Mouse (Mus musculus): ENCODE measurements around the gene Pde4dip. TPM values are rescaled to one million over a fixed set of nuclear protein-coding genes. Genes with fewer than 3 reads are reported as not detected.
A peak's percentile ranks its signal among the peaks of the same experiment; 100 is the strongest.

Pde4dip gene
- polyA plus RNA-seq, 1 experiment from 2014 or later = 62.6 TPM

GRCm38 (mm10) chr3:97811651-97812399 is 76.7 kb downstream of the Pde4dip start:
- Histone ChIP-seq H3K4me3 (replicated peaks) (no peak overlapping the region), H3K36me3 (no peaks in the 10 kb centered on the region), H3K9ac (replicated peaks) (no peak overlapping the region), H3K4me2 (no peak overlapping the region), H3K4me1 (peaks cover 15% of the 10 kb centered on the region), H3K9me3 (replicated peaks) (no peaks in the 10 kb centered on the region), H3K27ac (replicated peaks) (peak overlapping the region; percentile 65), H3K27me3 (replicated peaks) (no peaks in the 10 kb centered on the region)
- WGBS = 18% methylated on average over 7 of the region's 7 CpGs
- peak; percentile 80 for ATAC-seq (ENCODE audit: low FRiP score)

DNA sequence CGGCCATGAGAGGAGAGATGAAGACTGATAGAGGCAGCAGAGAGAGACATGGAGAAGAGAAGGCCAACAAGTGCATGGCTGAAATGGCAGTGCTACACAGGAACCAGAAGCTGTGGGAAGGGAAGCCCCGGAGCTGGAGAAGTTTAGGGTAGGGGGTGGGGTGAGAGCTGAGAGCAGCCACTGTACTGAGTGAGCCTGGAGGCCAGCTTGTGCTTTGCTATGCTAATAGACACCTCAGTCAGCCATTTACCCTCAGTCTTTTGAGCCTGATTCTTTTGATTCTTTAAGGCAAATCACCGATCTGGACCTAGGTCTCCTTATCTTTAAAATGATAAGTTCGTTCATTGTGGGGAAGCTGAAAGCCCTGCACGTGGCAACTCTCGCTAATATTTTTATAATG is 77.3 kb downstream of the Pde4dip start:
- Histone ChIP-seq H3K27ac (replicated peaks) (peak overlapping the region; percentile 37), H3K4me2 (no peak overlapping the region), H3K9me3 (replicated peaks) (no peaks in the 10 kb centered on the region), H3K4me3 (replicated peaks) (no peak overlapping the region), H3K27me3 (replicated peaks) (no peaks in the 10 kb centered on the region), H3K36me3 (no peaks in the 10 kb centered on the region), H3K4me1 (peaks cover 15% of the 10 kb centered on the region), H3K9ac (replicated peaks) (no peak overlapping the region)
- WGBS = 20% methylated on average over 6 of the region's 6 CpGs
- no peak for ATAC-seq (ENCODE audit: low FRiP score)

GRCm38 (mm10) chr3:97810334-97810733 is 78.2 kb downstream of the Pde4dip start:
- peaks cover 15% of the 10 kb centered on the region for H3K4me1 ChIP-seq
- no peaks in the 10 kb centered on the region for H3K9me3 ChIP-seq (replicated peaks)
- H3K27me3 ChIP-seq (replicated peaks) = no peaks in the 10 kb centered on the region
- no peak overlapping the region for H3K4me3 ChIP-seq (replicated peaks)
- no peak for ATAC-seq (ENCODE audit: low FRiP score)
- H3K36me3 ChIP-seq = no peaks in the 10 kb centered on the region
- WGBS = 90% methylated on average over 2 of the region's 2 CpGs
- H3K9ac ChIP-seq (replicated peaks) = no peak overlapping the region
- H3K27ac ChIP-seq (replicated peaks) = no peak overlapping the region
- H3K4me2 ChIP-seq = no peak overlapping the region

DNA sequence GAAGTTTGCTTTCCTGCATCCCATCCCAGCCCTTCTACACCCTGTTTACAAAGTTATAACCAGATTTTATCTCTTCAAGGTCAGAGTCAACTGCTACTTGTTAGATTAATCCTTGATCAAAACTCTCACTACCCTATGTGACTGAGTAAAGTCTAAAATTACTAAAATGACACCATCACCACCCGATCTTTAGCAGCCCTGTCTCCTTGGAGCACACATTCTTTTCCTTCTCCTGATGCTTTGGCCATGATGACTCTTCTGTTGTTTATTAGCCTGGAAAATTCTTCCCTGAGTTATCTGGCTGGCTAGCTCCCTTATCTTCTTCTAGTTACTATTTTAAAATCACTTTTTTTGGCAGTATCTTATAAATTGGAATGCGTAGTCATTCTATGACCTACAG is 82.9 kb downstream of the Pde4dip start:
- no peak overlapping the region for H3K4me3 ChIP-seq (replicated peaks)
- no peaks in the 10 kb centered on the region for H3K27me3 ChIP-seq (replicated peaks)
- WGBS = 95% methylated on average over 2 of the region's 2 CpGs
- no peaks in the 10 kb centered on the region for H3K36me3 ChIP-seq
- peaks cover 4% of the 10 kb centered on the region; the same call in 1 of the 2 replicates for H3K4me1 ChIP-seq
- no peaks in the 10 kb centered on the region for H3K9me3 ChIP-seq (replicated peaks)
- H3K4me2 ChIP-seq = no peak overlapping the region
- no peak for ATAC-seq (ENCODE audit: low FRiP score)
- H3K27ac ChIP-seq (replicated peaks) = no peak overlapping the region
- no peak overlapping the region for H3K9ac ChIP-seq (replicated peaks)

GRCm38 (mm10) chr3:97803675-97804074 is 84.8 kb downstream of the Pde4dip start:
- Histone ChIP-seq H3K4me1 (peaks cover 4% of the 10 kb centered on the region; the same call in 1 of the 2 replicates), H3K4me2 (no peak overlapping the region), H3K36me3 (no peaks in the 10 kb centered on the region), H3K9ac (replicated peaks) (no peak overlapping the region), H3K9me3 (replicated peaks) (no peaks in the 10 kb centered on the region), H3K27me3 (replicated peaks) (no peaks in the 10 kb centered on the region), H3K4me3 (replicated peaks) (no peak overlapping the region), H3K27ac (replicated peaks) (no peak overlapping the region)
- no peak for ATAC-seq (ENCODE audit: low FRiP score)
- WGBS = 58% methylated on average over 3 of the region's 3 CpGs

DNA sequence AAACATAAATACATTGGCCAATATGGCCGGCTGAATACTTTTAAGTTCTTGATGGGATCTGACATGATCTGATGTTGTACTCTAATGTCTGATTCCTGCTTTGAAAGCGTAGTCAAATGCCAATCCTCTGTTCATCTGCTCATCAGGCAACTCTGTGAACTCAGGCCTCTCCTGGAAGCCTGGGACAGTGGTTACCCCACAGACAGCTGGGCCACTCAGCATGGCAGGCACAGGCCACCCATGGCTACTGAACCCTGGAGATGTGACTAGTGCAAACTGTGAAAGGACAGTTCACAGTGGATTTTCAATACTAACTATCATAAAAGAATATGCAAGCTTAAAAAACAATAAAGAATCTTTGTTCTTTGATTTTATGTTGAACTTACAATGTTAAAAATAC is 85.6 kb downstream of the Pde4dip start:
- Histone ChIP-seq H3K9ac (replicated peaks) (no peak overlapping the region), H3K36me3 (no peaks in the 10 kb centered on the region), H3K27me3 (replicated peaks) (no peaks in the 10 kb centered on the region), H3K27ac (replicated peaks) (no peak overlapping the region), H3K4me3 (replicated peaks) (no peak overlapping the region), H3K9me3 (replicated peaks) (no peaks in the 10 kb centered on the region), H3K4me2 (no peak overlapping the region), H3K4me1 (peaks cover 4% of the 10 kb centered on the region; the same call in 1 of the 2 replicates)
- 91% methylated on average over 2 of the region's 2 CpGs for WGBS
- ATAC-seq (ENCODE audit: low FRiP score) = no peak

DNA sequence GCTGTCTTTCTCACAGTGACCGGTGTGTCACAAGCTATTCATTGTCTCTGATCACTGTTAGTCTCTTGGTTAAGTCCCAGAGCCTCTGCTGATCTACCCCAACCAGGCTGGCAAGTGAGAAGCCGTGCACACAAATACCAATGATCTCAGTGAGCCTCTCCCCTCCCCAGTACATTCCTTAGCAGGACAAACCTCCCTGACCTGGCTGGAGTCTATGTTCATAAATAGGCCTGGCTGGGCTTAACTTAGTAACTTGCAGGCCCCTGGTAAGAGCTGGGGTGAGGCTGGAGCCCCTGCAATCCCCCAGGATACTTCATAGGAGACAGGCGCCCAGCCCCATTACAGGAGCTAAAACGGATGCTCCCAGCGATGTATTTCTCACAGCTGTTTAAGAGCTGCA is 86.2 kb downstream of the Pde4dip start:
- no peak for ATAC-seq (ENCODE audit: low FRiP score)
- Histone ChIP-seq H3K27me3 (replicated peaks) (no peaks in the 10 kb centered on the region), H3K36me3 (no peaks in the 10 kb centered on the region), H3K9me3 (replicated peaks) (no peaks in the 10 kb centered on the region), H3K27ac (replicated peaks) (no peak overlapping the region), H3K4me1 (peaks cover 4% of the 10 kb centered on the region; the same call in 1 of the 2 replicates), H3K9ac (replicated peaks) (no peak overlapping the region), H3K4me2 (no peak overlapping the region), H3K4me3 (replicated peaks) (no peak overlapping the region)
- WGBS = 77% methylated on average over 5 of the region's 5 CpGs

DNA sequence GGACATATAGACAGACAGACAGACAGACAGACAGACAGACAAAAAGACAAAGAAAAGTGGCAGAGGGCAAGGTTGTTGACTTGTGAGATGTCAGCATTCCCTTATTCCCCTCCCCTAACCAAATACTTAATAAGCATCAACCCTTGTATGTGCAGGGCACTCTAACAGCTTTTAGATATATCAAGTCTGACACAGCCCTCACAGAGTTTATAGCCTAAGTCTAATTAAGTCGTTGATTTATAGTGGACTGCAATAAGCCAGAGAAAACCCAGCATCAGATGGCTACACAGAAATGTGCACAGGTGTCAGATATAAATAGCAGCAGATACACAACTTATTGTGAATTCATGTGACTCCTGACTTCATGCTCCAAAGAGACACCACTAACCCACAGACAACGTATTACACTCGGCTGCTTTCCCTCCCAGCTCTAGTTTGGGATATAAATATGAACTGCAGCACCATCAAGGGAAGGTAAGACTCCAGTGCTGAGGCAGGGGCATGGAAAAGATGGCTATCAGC is 87.3 kb downstream of the Pde4dip start:
- Histone ChIP-seq H3K9me3 (replicated peaks) (no peaks in the 10 kb centered on the region), H3K27ac (replicated peaks) (no peak overlapping the region), H3K4me3 (replicated peaks) (no peak overlapping the region), H3K9ac (replicated peaks) (no peak overlapping the region), H3K36me3 (no peaks in the 10 kb centered on the region), H3K4me2 (no peak overlapping the region), H3K4me1 (peaks cover 4% of the 10 kb centered on the region; the same call in 1 of the 2 replicates), H3K27me3 (replicated peaks) (no peaks in the 10 kb centered on the region)
- peak; percentile 24; the same call in 1 of the 2 replicates for ATAC-seq (ENCODE audit: low FRiP score)
- WGBS = 58% methylated on average over 3 of the region's 3 CpGs

DNA sequence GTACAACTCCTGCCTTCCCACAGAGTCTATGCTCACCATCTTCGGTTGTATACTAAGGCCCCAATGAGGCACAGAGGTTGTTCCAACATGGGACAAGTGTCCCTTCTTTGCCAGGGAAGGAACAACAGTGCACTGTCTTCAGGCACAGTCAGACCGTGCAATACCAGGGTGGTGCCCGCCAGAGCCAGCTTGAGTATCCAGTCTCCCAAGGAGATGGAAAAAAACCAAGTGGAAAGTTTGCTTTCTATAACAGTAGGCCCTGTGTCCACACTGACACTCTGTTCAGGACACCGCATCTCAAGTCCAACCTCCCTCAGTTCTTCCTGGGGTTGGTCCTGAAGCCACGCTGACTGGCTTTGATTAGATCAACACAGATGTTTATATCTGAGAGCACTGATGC is 87.8 kb downstream of the Pde4dip start:
- H3K4me2 ChIP-seq = no peak overlapping the region
- ATAC-seq (ENCODE audit: low FRiP score) = no peak
- no peak overlapping the region for H3K27ac ChIP-seq (replicated peaks)
- H3K9me3 ChIP-seq (replicated peaks) = no peaks in the 10 kb centered on the region
- H3K4me3 ChIP-seq (replicated peaks) = no peak overlapping the region
- 85% methylated on average over 5 of the region's 5 CpGs for WGBS
- H3K4me1 ChIP-seq = peaks cover 4% of the 10 kb centered on the region; the same call in 1 of the 2 replicates
- H3K27me3 ChIP-seq (replicated peaks) = no peaks in the 10 kb centered on the region
- no peaks in the 10 kb centered on the region for H3K36me3 ChIP-seq
- H3K9ac ChIP-seq (replicated peaks) = no peak overlapping the region

DNA sequence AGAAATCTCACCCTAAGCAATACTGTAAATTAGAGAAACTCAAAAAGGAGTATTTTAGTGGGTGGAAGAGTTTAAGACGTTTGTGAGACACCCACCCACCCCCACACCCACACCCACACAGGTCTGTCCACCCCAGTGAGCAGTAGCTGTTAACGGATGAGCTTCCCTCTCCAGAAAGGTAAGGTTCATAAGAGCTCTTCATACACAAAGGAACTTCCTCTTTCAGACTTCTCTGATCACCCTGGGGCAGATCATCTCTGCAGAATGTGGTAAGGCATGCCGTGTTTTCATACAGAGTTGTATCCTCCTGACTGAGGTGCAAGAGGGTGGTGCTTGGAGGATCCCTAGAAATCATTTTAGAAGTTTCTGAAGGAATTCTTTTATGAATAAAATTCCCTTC is 88.5 kb downstream of the Pde4dip start:
- Histone ChIP-seq H3K36me3 (no peaks in the 10 kb centered on the region), H3K27me3 (replicated peaks) (no peaks in the 10 kb centered on the region), H3K4me1 (peaks cover 4% of the 10 kb centered on the region; the same call in 1 of the 2 replicates), H3K4me2 (no peak overlapping the region), H3K4me3 (replicated peaks) (no peak overlapping the region), H3K9ac (replicated peaks) (no peak overlapping the region), H3K9me3 (replicated peaks) (no peaks in the 10 kb centered on the region), H3K27ac (replicated peaks) (no peak overlapping the region)
- no peak for ATAC-seq (ENCODE audit: low FRiP score)
- WGBS = 82% methylated on average over 3 of the region's 3 CpGs

- Histone ChIP-seq H3K4me2 (no peak overlapping the region), H3K4me3 (replicated peaks) (no peak overlapping the region), H3K4me1 (peaks cover 4% of the 10 kb centered on the region; the same call in 1 of the 2 replicates), H3K27me3 (replicated peaks) (no peaks in the 10 kb centered on the region), H3K27ac (replicated peaks) (no peak overlapping the region), H3K36me3 (no peaks in the 10 kb centered on the region), H3K9ac (replicated peaks) (no peak overlapping the region), H3K9me3 (replicated peaks) (no peaks in the 10 kb centered on the region)
- ATAC-seq (ENCODE audit: low FRiP score) = no peak
- WGBS = 78% methylated on average over 3 of the region's 3 CpGs
These were observed 89.2 kb downstream of the Pde4dip start for GRCm38 (mm10) chr3:97799267-97799666.

- H3K4me2 ChIP-seq = no peak overlapping the region
- ATAC-seq (ENCODE audit: low FRiP score) = no peak
- 75% methylated on average over 6 of the region's 6 CpGs for WGBS
These were observed 91.1 kb downstream of the Pde4dip start for GRCm38 (mm10) chr3:97797371-97797770.

More at GRCm38 (mm10) chr3:97797371-97797770, 91.1 kb downstream of the Pde4dip start:
- no peaks in the 10 kb centered on the region for H3K27me3 ChIP-seq (replicated peaks)
- peaks cover 4% of the 10 kb centered on the region; the same call in 1 of the 2 replicates for H3K4me1 ChIP-seq
- H3K27ac ChIP-seq (replicated peaks) = no peak overlapping the region
- no peak overlapping the region for H3K4me3 ChIP-seq (replicated peaks)
- H3K36me3 ChIP-seq = no peaks in the 10 kb centered on the region
- no peak overlapping the region for H3K9ac ChIP-seq (replicated peaks)
- no peaks in the 10 kb centered on the region for H3K9me3 ChIP-seq (replicated peaks)
